Mouse (Mus musculus): Measurements from ENCODE around the gene Rfc1.

The Rfc1 gene

GRCm38 (mm10) chr5:65335298-65336074, at the start of gene Rfc1:
Rfc1 (minus strand) TSS chr5:65335670.
- peak; percentile 88 for DNase-seq (ENCODE audit: low spot score)

GRCm38 (mm10) chr5:65374746-65375145, 39.3 kb upstream of the Rfc1 start:
- DNase-seq (ENCODE audit: low spot score), result no peak

- no peak for DNase-seq (ENCODE audit: low spot score)
Observed at GRCm38 (mm10) chr5:65371551-65371950, 36.1 kb upstream of the Rfc1 start.

DNA sequence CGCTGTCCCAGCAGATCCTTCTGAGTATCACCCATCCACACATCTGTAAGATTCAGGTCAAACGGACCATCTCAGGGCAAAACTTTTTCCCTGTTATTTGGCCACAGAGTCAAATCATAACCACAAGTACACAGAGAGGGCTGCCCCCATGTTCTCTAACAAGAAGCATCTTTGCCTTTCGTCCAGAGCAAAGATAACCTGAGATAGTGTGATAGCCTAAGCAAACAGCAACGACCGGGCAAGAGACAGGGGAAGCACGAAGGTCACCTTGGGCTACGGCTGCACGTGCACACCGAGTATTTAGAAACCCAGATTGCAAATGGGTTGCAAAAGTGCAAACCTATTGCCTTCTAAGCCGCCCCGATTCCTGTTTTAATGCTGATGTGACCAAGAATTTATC, 32.4 kb upstream of the Rfc1 start:
- no peak for DNase-seq (ENCODE audit: low spot score)

GRCm38 (mm10) chr5:65357771-65358170, 22.3 kb upstream of the Rfc1 start:
- no peak for DNase-seq (ENCODE audit: low spot score)

GRCm38 (mm10) chr5:65356851-65357250, 21.4 kb upstream of the Rfc1 start:
- DNase-seq (ENCODE audit: low spot score), result no peak

DNA sequence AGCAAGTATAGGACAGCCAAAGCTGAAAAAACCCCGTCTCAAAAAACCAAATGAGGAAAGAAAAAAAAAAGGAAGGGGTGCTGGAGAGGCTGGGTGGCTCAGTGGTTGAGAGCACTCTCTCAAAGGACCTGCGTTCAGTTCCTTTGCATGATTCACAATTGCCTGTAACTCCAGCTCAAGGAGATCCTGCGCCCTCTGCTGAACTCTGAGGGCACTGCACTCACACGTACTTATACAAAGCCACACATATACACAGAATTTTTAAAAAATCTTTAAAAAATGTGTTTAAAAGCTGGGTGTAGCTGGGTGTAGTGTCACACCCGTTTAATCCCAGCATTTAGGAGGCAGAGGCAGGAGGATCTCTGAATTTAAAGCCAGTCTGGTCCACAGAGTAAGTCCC, 19.5 kb upstream of the Rfc1 start:
- peak; percentile 6 for DNase-seq (ENCODE audit: low spot score)

DNA sequence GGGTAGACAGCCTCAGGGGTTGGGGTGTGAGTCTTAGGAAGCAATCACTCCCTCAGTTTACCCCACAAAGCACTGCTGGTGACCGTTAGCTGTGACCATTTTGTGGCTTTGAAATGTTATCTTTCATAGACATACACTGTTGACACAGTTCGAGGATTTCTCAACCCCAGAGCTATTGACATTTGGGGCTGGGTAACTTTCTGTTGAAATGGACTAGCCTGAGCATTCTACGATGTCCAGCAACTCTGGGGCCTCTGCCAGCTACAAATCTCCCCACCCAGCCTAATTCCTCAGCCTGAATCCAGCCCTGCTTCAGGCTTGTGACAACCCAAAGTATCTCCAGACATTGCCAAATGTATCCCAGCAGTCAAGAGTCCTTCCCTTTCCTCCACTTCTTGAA, 18.6 kb upstream of the Rfc1 start:
- no peak for DNase-seq (ENCODE audit: low spot score)

GRCm38 (mm10) chr5:65350508-65350907, 15.0 kb upstream of the Rfc1 start:
- DNase-seq (ENCODE audit: low spot score), result no peak

- peak; percentile 5 for DNase-seq (ENCODE audit: low spot score)
Observed at GRCm38 (mm10) chr5:65348168-65348567, 12.7 kb upstream of the Rfc1 start, which contains the start of gene Klb. Klb (plus strand) TSS chr5:65348314.

DNA sequence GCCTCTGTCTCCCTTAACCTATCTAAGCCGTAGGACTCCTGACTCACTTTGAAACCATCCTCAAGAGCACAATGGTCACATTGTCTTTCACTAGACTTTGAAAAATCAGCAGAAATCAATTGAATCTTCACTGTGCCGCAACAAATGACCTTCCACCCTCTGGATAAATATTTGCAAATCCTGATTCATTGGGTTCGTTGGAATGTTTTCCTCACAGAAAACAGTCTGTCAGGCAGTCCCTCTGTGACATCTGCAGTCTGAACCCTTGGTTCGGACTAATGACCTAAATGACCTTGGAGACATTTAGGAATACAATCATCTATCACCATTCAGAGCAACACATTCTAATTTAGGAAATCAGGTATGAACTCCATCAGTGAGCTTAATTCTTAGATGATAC, 4.7 kb upstream of the Rfc1 start:
- DNase-seq (ENCODE audit: low spot score), result no peak

- no peak for DNase-seq (ENCODE audit: low spot score)
Observed at GRCm38 (mm10) chr5:65338394-65338793, 2.9 kb upstream of the Rfc1 start.

DNA sequence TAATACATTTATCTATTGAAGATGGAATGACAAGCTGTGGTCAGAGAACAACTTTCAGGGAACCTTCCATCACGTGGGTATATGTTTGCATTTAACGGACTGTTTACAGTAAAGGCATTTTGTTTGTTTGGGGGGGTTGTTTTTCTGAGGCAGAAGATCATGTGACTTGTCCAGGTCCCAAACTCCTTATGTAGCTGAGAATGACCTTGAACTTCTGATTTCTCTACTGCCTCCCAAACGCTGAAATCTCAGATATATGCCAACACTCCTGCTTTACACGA, 545 bp upstream of the Rfc1 start:
- DNase-seq (ENCODE audit: low spot score), result no peak

DNA sequence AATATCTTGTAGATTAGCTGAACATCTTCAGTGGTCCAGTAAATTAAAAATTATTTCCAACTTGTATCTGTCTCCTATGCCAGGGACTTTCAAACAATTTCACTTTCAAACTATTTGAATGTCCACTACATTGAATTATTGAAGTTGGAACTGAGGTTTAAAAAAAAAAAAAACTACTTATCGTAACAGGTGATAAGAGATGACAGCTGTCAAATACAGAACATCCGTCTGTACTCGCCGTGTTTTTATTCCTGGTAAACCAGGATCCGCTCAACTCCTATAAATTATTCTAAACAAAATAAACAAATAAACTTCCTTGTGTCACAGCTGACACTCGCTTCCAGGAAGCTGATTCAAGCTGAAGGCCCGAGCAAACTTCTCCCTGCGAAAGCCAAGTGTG, 682 bp downstream of the Rfc1 start:
- DNase-seq (ENCODE audit: low spot score), result no peak

- DNase-seq (ENCODE audit: low spot score), result no peak
Observed at GRCm38 (mm10) chr5:65329971-65330370, 5.5 kb downstream of the Rfc1 start.

GRCm38 (mm10) chr5:65326212-65326611, 9.3 kb downstream of the Rfc1 start:
- no peak for DNase-seq (ENCODE audit: low spot score)

DNA sequence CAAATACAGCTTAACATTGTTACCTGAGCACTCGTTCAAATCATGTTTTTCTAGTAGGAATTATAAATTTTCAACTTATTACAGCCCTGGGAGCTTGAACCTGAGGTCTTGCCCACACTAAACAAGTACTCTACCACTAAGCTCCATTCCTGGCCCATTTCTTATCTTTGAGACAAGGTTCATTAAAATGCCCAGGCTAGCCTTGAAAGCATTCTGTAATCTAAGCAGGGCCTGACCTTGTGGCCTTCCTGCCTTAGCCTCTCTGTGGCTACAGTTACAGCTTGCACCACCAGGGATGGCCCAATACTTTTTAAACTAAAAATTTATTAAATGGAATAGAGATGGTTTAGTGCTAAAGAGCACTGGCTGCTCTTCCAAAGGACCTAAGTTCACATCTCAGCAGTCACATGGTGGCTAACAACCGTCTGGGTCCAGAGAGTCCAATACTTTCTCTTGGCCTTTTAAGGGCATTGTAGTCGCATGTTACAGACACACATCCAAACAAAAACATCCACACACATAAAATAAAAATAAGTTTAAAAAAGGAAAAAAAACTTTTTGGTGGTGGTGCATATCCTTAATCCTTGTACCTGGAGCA, 10.6 kb downstream of the Rfc1 start:
- no peak for DNase-seq (ENCODE audit: low spot score)

DNA sequence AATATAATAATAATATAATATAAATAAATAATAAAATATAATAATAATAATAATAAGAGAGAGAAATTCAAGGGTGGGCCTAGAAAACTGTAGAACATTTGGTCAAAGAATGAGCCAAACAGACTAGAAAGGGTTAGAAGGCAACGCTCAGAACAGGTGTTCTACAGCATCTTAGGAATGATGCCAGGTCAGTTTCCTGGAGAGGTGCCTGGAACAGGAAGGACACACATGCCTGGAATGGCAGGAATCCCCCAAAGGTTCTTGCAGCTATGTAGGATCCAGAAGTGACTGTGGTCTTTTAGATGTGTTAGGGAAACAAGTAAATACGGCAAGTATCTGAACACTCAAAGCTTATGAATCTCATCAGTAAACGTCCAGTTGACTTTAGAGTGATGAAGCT, 11.2 kb downstream of the Rfc1 start:
- no peak for DNase-seq (ENCODE audit: low spot score)

DNA sequence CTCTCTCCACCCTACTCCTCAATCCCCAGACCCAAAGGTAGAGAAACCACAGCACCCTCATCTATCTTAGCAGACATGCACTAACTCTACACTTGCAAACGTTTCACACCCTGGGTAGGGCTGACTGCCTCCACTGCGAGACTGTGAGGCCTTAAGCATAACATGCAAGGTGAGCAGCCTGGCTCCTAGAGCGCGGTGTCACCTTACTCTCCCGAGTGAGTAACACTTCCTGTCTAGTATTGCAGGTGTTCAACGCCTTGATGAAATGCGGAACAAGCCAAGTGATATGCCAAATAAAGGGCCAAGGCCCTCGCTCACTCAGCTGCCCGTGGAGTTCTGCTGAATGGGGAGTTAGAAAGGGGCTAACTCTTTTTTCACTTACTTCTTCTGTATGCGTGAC, 13.3 kb downstream of the Rfc1 start:
- no peak for DNase-seq (ENCODE audit: low spot score)

DNA sequence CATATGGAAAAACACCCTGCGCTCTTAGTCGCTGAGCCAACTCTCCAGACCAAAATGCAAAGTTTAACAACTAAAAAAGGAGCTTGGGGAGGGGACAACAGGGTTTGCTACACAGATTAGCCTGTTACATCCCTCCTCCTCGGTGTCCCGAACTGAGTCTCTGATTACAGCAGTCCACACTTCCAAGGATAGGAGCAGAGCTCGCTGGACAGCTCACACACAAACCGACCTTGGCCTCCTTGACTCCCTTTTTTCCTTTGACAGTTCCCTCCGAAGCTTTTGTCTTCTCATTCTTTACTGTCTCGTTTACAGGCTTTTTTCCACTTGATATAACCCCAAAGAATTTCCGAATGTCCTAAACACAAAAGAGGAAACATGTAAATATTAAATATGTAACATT, 16.3 kb downstream of the Rfc1 start:
- no peak for DNase-seq (ENCODE audit: low spot score)

DNA sequence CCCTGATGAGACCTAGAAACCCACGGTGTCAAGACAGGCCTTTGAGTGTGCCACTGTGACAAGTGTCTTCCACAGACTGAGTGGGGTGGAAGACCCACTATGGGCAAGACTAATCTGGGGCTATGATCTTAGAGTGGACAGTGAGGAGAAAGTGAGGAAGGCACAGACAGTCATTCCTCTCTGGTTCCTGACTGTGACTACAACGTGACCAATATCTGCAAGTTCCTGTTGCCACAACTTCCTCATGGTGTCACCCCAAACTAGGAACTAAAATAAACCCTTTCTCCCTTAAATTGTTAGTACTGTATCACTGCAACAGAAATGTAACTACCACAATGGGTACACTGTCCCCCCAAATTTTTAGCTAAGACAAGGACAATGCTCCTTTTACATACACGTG, 26.6 kb downstream of the Rfc1 start:
- DNase-seq (ENCODE audit: low spot score), result no peak

- no peak for DNase-seq (ENCODE audit: low spot score)
Observed at GRCm38 (mm10) chr5:65308208-65308607, 27.3 kb downstream of the Rfc1 start.

GRCm38 (mm10) chr5:65305516-65305915, 30.0 kb downstream of the Rfc1 start:
- no peak for DNase-seq (ENCODE audit: low spot score)

DNA sequence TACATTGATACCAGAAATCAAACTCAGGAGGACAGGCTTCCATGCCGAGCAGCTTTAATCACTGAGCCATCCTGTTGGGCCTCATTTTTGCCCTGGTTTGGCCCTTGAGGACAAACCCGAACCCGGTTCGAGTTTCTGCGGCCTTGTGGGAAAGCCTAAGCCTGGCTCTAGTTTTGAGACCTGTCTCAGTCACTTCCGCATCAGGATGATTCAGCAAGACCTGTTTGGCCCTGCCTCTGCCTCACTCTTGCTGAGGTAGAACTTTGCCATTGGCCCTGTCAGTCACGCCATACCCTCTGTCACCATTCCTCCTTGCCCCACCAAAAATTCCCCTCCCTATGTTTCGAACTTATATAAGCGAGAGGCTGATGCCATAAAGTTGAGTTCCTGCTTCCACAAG, 35.3 kb downstream of the Rfc1 start:
- no peak for DNase-seq (ENCODE audit: low spot score)
